Mouse (Mus musculus) forebrain, embryonic 16.5 days (tissue): ENCODE results near the gene Eif2b5. TPM values are rescaled to one million over a fixed set of nuclear protein-coding genes. Genes with fewer than 3 reads are reported as not detected.

ENCODE experiments used
- ATAC-seq: fragments of 200-750 bp; cut with Nextera tagmentation; 2 replicates; pipeline ENCODE4 v1.8.0; 2017; ENCODE audit warnings: mild to moderate bottlenecking, moderate library complexity
- H3K27ac ChIP-seq: fragments of 300-500 bp; sonication (generic); 2 replicates; pipeline ENCODE4 v1.5.1; 2014; ENCODE audit warnings: low read length, control low read depth
- H3K27me3 ChIP-seq: fragments of 300-500 bp; sonication (generic); replicated peaks from 2 replicates; pipeline ENCODE4 v1.6.1; 2014; ENCODE audit warnings: low read length; ENCODE audit not compliant: control insufficient read depth, insufficient read depth
- H3K36me3 ChIP-seq: fragments of 300-500 bp; sonication (generic); 2 replicates; pipeline ENCODE4 v1.6.1; 2014; ENCODE audit not compliant: control insufficient read depth, insufficient read depth
- H3K4me1 ChIP-seq: fragments of 300-500 bp; sonication (generic); replicated peaks from 2 replicates; pipeline ENCODE4 v1.6.1; 2014; ENCODE audit warnings: low read length; ENCODE audit not compliant: control insufficient read depth, insufficient read depth
- H3K4me2 ChIP-seq: fragments of 300-500 bp; sonication (generic); 2 replicates; pipeline ENCODE4 v1.6.1; 2014; ENCODE audit warnings: mild to moderate bottlenecking, low read length, control low read depth
- H3K4me3 ChIP-seq: fragments of 300-500 bp; sonication (generic); replicated peaks from 2 replicates; pipeline ENCODE4 v1.5.1; 2014; ENCODE audit warnings: mild to moderate bottlenecking, low read length, control low read depth
- H3K9ac ChIP-seq: fragments of 300-500 bp; sonication (generic); replicated peaks from 2 replicates; pipeline ENCODE4 v1.6.1; 2014; ENCODE audit warnings: low read depth, low read length, control low read depth
- H3K9me3 ChIP-seq: fragments of 300-500 bp; sonication (generic); 2 replicates; pipeline ENCODE4 v1.6.1; 2016; ENCODE audit warnings: low read length; ENCODE audit not compliant: control insufficient read depth
- WGBS: fragments of 180-500 bp; shearing (Covaris S2); extraction: QIAGEN DNeasy Blood & Tissue Kit; methylation state at CpG from one replicate; pipeline ENCODE4 v1.1.7; 2014; 5-methylcytosine and 5-hydroxymethylcytosine counted together
- polyA plus RNA-seq: library from polyadenylated mRNA; unstranded; fragments of >200 nt; fragmentation: Nextera tagmentation; extraction: Ambion mirVana; gene quantifications from 2 replicates; pipeline ENCODE4 v1.2.1, GENCODE M21; 2015

Eif2b5 gene
- polyA plus RNA-seq, 1 experiment from 2014 or later = 107 TPM

DNA sequence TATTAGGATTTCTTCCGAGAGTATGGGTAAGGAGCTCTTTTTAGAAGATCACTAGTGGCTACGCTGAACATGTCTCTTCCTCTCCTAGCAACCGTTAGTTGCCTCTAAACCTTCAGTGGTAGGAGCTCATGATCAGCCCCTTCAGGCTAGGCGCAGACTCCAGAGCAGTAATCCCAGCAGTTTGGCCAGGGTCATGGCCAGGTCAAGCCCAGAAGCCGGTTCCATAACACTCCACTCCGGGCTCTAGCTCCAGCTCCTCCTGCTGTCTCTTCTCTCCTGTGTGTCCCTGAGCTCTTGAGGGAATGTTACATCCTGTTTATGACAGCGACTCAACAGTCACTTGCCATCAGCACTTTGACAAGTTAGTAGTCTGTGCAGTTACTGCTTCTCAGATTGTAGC, 58.8 kb downstream of the Eif2b5 start:
- no peak overlapping the region for H3K27ac ChIP-seq
- no peak overlapping the region for H3K4me3 ChIP-seq
- WGBS = 89% methylated on average over 7 of the region's 7 CpGs
- no peaks in the 10 kb centered on the region for H3K4me1 ChIP-seq
- H3K9ac ChIP-seq = no peak overlapping the region
- no peak overlapping the region for H3K4me2 ChIP-seq
- peaks cover 52% of the 10 kb centered on the region for H3K36me3 ChIP-seq
- no peaks in the 10 kb centered on the region for H3K27me3 ChIP-seq
- no peak for ATAC-seq
- no peaks in the 10 kb centered on the region for H3K9me3 ChIP-seq

Other genes starting within 250 kb of the Eif2b5 start
- 82.3 and 86.6 TPM in 2 replicates for gene Parl, start 196.4 kb upstream of the Eif2b5 start, polyA plus RNA-seq
- gene Cyp2ab1, start 173.4 kb upstream of the Eif2b5 start, polyA plus RNA-seq = not detected in 2 replicates
- 164 and 185 TPM in 2 replicates for gene Abcc5, start 72.4 kb upstream of the Eif2b5 start, polyA plus RNA-seq
- 30.6 and 37.0 TPM in 2 replicates for gene Dvl3, start 18.2 kb downstream of the Eif2b5 start, polyA plus RNA-seq
- gene Ap2m1, start 36.7 kb downstream of the Eif2b5 start, polyA plus RNA-seq = 1,152 and 1,198 TPM in 2 replicates
- 77.8 and 84.6 TPM in 2 replicates for gene Abcf3, start 49.8 kb downstream of the Eif2b5 start, polyA plus RNA-seq
- 5.4 and 7.3 TPM in 2 replicates for gene Vwa5b2, start 90.7 kb downstream of the Eif2b5 start, polyA plus RNA-seq
- gene Eef1akmt4, start 112.8 kb downstream of the Eif2b5 start, polyA plus RNA-seq = 15.4 and 16.4 TPM in 2 replicates
- gene Gm49333, start 112.8 kb downstream of the Eif2b5 start, polyA plus RNA-seq = not detected in 2 replicates
- gene Alg3, start 112.9 kb downstream of the Eif2b5 start, polyA plus RNA-seq = 30.9 and 34.0 TPM in 2 replicates
- gene Camk2n2, start 122.5 kb downstream of the Eif2b5 start, polyA plus RNA-seq = 18.8 and 22.5 TPM in 2 replicates
- gene Ece2, start 131.0 kb downstream of the Eif2b5 start, polyA plus RNA-seq = 12.4 and 17.0 TPM in 2 replicates
- gene Psmd2, start 152.8 kb downstream of the Eif2b5 start, polyA plus RNA-seq = 401 and 408 TPM in 2 replicates
- 131 and 142 TPM in 2 replicates for gene Eif4g1, start 169.5 kb downstream of the Eif2b5 start, polyA plus RNA-seq
- 57.4 and 65.3 TPM in 2 replicates for gene Fam131a, start 194.4 kb downstream of the Eif2b5 start, polyA plus RNA-seq
- gene Polr2h, start 218.8 kb downstream of the Eif2b5 start, polyA plus RNA-seq = 84.5 and 94.4 TPM in 2 replicates
- gene Clcn2, start 218.9 kb downstream of the Eif2b5 start, polyA plus RNA-seq = 15.9 and 20.8 TPM in 2 replicates
- gene Chrd, start 234.3 kb downstream of the Eif2b5 start, polyA plus RNA-seq = 4.2 and 4.4 TPM in 2 replicates
- 0.83 and 1.5 TPM in 2 replicates for gene Thpo, start 235.7 kb downstream of the Eif2b5 start, polyA plus RNA-seq